Mouse (Mus musculus) ovary, adult 10 weeks (tissue): ENCODE results near the gene BC034090. TPM values are rescaled to one million over a fixed set of nuclear protein-coding genes. Genes with fewer than 3 reads are reported as not detected.

ENCODE experiments used
- polyA plus RNA-seq: library from polyadenylated mRNA; stranded (reverse); fragments of 350-450 nt; fragmentation: Illumina TruSeq; extraction: RNeasy Lipid Tissue Mini Kit (QIAGEN cat#74804); gene quantifications from one replicate; pipeline ENCODE4 v1.2.3, GENCODE M21; 2014

Gene BC034090
- polyA plus RNA-seq, result 5.1 TPM

GRCm38 (mm10) chr1:155243797-155244770, at the start of gene BC034090:
TSS of gene BC034090 (minus strand) at chr1:155244444.

Other genes starting within 250 kb of the BC034090 start
- 15.3 TPM for gene Ier5, start 144.8 kb downstream of the BC034090 start, polyA plus RNA-seq
- 111 TPM for gene Mr1, start 97.6 kb downstream of the BC034090 start, polyA plus RNA-seq
- 19.2 TPM for gene Stx6, start 85.7 kb downstream of the BC034090 start, polyA plus RNA-seq
- gene Xpr1, start 173.0 kb upstream of the BC034090 start, polyA plus RNA-seq, result 97.8 TPM